Mouse (Mus musculus) brain, embryonic 14.5 days (tissue): ENCODE measurements around the gene Gm21256. TPM values are rescaled to one million over a fixed set of nuclear protein-coding genes. Genes with fewer than 3 reads are reported as not detected.
"Not testable (repeated sequence)": the region's sequence is repeated elsewhere in the genome, so short reads cannot be mapped to it uniquely, and the experiment has no call there.

Experiments
- DNase-seq: peaks from one replicate; pipeline ENCODE4 v3.0.0-alpha.2; 2011; ENCODE audit warnings: low read depth
- polyA plus RNA-seq: library from polyadenylated mRNA; depleted of rRNA; stranded (reverse); fragments of >200 nt; gene quantifications from 2 replicates; pipeline ENCODE4 v1.2.3, GENCODE M21; 2012; rRNA removed

The Gm21256 gene
- polyA plus RNA-seq, result not detected in 2 replicates

DNA sequence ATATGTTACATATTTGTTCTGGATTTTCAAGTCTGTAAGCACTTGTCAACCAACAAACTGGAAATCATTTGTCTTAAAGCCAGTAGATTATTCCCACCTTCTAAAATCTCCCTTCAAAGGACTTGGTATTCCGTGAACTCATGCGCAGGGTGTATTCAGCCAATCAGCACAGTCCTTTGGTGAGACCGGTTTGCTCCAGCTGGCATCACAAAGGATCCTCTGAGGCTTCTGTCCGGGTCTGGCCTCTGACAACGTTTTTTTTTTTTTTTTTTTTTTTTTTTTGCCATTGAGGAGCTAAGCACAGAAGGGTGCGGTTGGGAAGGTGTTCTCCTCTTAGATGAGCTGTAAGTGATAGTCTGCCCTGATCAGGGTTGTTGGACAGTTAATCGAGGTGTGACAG lies at the start of gene Gm21256:
Gene Gm21256 (plus strand): TSS at position 301 of the 400 bp plus-strand sequence.
- DNase-seq, result not testable (repeated sequence)

Other genes with a start within 250 kb of the Gm21256 start
- not detected in 2 replicates for gene Gm21170, start 240.1 kb downstream of the Gm21256 start, polyA plus RNA-seq